Mouse (Mus musculus) thymus, adult 2 months (tissue): ENCODE measurements around the gene Ccnk.

ENCODE experiments used
- CTCF ChIP-seq: fragments of 200-500 bp; IDR thresholded peaks from 2 replicates; pipeline ENCODE4 v1.5.1; 2012; ENCODE audit warnings: mild to moderate bottlenecking, control low read depth, low read length, moderate library complexity, borderline replicate concordance; ENCODE audit not compliant: control insufficient read depth, poor library complexity, insufficient read depth; ENCODE audit errors: extremely low read depth
- POLR2A ChIP-seq: fragments of 200-500 bp; IDR thresholded peaks from 2 replicates; pipeline ENCODE4 v1.6.1; 2012; ENCODE audit warnings: mild to moderate bottlenecking, low read length, control low read depth, moderate library complexity; ENCODE audit not compliant: control insufficient read depth, poor library complexity, insufficient read depth; ENCODE audit errors: extremely low read depth

DNA sequence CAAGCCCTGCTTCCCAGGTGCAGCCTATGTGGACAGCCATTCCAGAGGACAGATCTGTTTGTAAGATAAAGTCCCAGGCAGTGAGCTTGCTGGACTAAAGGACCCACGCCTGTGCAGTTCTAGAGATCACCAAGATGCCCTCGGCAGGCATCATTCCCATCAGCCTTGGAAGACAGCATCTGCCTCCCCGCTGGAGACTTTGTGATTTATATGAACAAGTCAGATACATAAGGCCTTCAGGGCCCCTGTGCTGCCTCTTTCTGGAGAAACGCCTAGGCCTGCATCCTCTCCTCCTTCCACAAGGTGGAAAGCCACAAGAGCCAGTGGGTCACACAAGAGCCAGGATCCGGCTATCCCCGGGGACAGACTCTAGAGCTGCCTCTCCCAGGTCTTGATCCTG lies 62.2 kb downstream of the Ccnk start:
- TF ChIP-seq CTCF (no peak), POLR2A (no peak)
